Mouse (Mus musculus): ENCODE measurements around the gene Gsk3a. TPM values are rescaled to one million over a fixed set of nuclear protein-coding genes. Genes with fewer than 3 reads are reported as not detected.

Gsk3a gene
- polyA plus RNA-seq, 1 experiment from 2014 or later, result 15.7 TPM

DNA sequence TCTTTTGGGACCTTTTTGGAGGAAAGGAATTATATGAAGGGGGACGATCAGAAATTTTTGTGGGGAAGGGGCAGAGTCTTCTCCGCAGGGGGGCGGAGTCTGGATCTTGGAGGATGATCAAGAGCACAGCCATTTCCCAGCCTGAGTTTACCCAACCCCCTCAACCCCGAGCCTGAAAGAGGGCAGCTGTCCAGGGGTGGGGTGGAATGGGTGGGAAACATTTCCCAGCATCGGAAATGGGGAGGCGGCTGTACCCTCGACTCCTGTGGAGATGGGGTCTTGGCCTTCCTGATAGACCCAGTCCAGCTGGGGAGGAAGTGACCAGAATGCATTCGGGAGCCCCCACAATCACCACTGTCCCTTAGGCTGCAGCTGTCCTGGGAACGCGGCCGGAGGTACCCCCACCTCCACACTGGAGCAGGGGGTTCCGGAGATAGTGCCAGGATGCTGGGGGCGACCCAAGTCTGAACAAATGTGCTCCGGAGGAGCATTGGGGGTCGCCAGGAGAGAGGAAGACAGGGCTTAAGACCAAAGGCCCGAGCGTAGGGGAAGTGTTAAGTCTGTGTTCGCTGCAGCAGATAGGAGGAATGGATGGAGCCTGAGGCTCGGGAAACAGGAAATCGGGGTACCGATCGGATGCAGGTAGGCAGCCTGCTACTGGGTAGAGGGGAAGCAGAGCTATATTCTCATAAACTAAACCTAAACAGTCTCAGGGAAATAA is 13.6 kb upstream of the Gsk3a start:
- peak overlapping the region; percentile 94 for H3K4me2 ChIP-seq (replicated peaks; ENCODE audit: low read depth, low read length)
- WGBS, result 1% methylated on average over 22 of the region's 22 CpGs
- peak; percentile 10 for ATAC-seq (ENCODE audit: low FRiP score, low TSS enrichment)
- H3K27ac ChIP-seq (ENCODE audit: low read depth, low read length), result peak overlapping the region; percentile 99
- H3K4me1 ChIP-seq (ENCODE audit: control insufficient read depth, insufficient read depth, low read length), result peaks cover 32% of the 10 kb centered on the region
- peaks cover 2% of the 10 kb centered on the region; the same call in 1 of the 2 replicates for H3K36me3 ChIP-seq (ENCODE audit: control insufficient read depth, insufficient read depth, low read length)
- no peaks in the 10 kb centered on the region for H3K9me3 ChIP-seq (ENCODE audit: control insufficient read depth, low read length)
- peak overlapping the region; percentile 73 for H3K4me3 ChIP-seq (ENCODE audit: low read length)
- H3K27me3 ChIP-seq (ENCODE audit: control insufficient read depth, insufficient read depth, low read length), result no peaks in the 10 kb centered on the region
- H3K9ac ChIP-seq (ENCODE audit: low read depth, low read length), result peak overlapping the region; percentile 90

DNA sequence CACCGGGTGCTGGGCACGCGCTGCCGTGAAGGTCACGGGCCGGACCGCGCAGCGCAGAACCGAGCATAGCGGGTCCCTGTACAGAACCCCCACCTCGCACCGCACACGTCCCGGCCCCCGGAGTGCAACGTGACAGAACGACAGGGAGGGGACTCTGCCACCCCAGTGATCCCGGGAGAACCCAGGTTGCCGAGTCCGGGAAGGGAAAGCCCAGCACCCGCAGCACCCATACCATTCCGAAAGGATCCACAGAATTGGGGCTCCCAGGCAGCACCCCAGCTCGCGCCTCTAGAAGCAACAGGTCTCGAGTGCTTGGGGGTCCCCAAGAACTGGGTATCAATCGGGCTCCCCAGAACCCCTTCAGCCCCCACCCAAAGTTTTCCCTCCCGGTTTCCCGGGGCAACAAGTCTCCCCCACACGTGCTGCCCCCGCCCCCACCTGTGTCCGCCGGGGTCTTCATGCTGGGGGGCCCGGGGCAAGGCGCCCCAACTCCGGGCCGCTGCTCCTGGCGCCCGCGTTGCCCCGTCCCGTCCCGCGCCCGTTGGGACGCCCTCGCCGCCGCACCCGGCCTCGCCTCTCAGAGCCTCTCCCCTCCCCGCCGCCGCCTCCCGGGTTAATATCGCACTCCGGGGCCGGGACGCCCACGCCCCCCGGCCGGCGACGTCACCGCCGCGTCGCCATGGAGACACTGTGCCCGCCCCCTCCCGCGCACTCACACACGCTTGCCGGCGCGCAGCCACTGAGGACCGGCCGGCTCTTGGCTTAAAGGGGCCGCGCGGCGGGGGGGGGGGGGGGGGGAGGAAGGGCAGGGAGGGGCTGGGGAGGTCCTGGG is 12.7 kb upstream of the Gsk3a start, which contains the start of gene Erf:
TSS of gene Erf (minus strand) at position 621 of the 832 bp plus-strand sequence.
- Histone ChIP-seq H3K4me2 (replicated peaks; ENCODE audit: low read depth, low read length) (peak within 1 kb of the TSS; percentile 94), H3K27ac (ENCODE audit: low read depth, low read length) (peak within 1 kb of the TSS; percentile 99), H3K9ac (ENCODE audit: low read depth, low read length) (peak within 1 kb of the TSS; percentile 90), H3K9me3 (ENCODE audit: control insufficient read depth, low read length) (no peaks in the 10 kb centered on the region), H3K4me3 (ENCODE audit: low read length) (peak within 1 kb of the TSS; percentile 73), H3K36me3 (ENCODE audit: control insufficient read depth, insufficient read depth, low read length) (peaks cover 10% of the 10 kb centered on the region), H3K4me1 (ENCODE audit: control insufficient read depth, insufficient read depth, low read length) (peaks cover 36% of the 10 kb centered on the region), H3K27me3 (ENCODE audit: control insufficient read depth, insufficient read depth, low read length) (no peaks in the 10 kb centered on the region)
- under 1% methylated on average over 71 of the region's 81 CpGs for WGBS
- ATAC-seq (ENCODE audit: low FRiP score, low TSS enrichment), result peak; percentile 78

DNA sequence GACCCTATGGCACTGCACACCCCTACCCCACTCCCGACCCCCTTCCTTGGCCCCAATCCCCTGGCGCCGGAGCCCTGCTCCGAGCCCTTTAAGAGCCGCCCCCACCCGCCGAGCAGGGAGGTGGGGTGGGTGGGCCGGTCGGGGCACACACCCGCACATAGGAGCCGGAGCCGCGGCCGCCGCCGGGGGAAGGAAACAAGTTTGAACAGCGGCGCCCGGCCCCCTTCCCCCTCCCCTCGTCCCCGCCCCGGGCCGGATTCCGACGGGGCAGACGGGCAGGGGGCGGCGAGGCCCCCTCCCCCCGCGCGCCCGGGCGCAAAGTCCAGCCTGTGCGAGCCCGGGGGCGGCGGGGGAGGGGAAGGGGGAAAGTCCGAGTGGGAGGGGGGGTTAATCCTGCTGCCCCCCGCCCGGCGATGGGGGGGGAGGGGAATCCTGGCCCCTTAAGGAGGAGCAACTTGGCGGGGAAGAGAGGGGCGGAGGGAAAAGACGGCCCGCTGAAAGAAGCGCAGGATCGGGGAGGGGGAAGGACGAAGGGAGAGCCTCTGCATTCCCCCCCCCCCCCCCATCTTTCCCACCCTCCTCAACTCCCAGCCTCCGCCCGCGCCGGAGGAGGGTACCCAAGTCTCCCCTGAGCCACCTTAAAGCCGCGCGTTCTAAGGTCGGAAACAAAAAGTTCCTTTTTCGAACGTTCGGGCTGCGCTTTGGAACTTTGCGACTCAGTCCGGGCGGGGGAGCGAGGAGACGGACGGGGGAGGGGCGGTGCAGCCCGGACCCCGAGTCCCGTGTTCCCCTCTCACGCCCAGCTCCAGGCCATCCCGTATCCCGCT is 11.9 kb upstream of the Gsk3a start:
- ATAC-seq (ENCODE audit: low FRiP score, low TSS enrichment), result peak; percentile 65
- Histone ChIP-seq H3K4me2 (replicated peaks; ENCODE audit: low read depth, low read length) (peak overlapping the region; percentile 94), H3K9me3 (ENCODE audit: control insufficient read depth, low read length) (no peaks in the 10 kb centered on the region), H3K4me3 (ENCODE audit: low read length) (peak overlapping the region; percentile 73), H3K9ac (ENCODE audit: low read depth, low read length) (peak overlapping the region; percentile 90), H3K27ac (ENCODE audit: low read depth, low read length) (peak overlapping the region; percentile 99), H3K27me3 (ENCODE audit: control insufficient read depth, insufficient read depth, low read length) (no peaks in the 10 kb centered on the region), H3K36me3 (ENCODE audit: control insufficient read depth, insufficient read depth, low read length) (peaks cover 19% of the 10 kb centered on the region), H3K4me1 (ENCODE audit: control insufficient read depth, insufficient read depth, low read length) (peaks cover 44% of the 10 kb centered on the region)
- 1% methylated on average over 30 of the region's 73 CpGs for WGBS

DNA sequence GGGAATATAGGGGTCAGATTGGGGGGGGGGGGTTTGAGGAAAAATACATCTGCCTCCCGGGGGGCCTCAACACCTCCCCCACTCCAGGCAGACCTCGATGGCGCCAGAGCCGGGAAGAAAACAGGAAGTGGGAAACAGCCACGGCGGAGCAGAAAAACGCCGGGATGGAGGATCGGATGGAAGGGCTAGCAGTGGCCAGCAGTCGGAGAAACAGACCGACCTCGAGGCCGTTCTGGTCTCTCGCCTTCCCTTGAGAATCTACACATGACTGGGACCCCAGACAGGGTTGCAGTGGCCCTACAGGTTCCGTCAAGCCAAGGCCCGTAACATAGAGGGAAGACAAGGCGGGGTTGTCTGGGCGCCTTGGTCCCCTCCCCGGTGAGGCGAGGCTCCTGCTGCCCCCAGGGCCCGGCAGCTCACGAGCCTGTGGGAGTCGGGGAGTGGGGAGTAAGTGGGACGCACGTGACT is 11.2 kb upstream of the Gsk3a start:
- ATAC-seq (ENCODE audit: low FRiP score, low TSS enrichment), result peak; percentile 20; the same call in 1 of the 2 replicates

DNA sequence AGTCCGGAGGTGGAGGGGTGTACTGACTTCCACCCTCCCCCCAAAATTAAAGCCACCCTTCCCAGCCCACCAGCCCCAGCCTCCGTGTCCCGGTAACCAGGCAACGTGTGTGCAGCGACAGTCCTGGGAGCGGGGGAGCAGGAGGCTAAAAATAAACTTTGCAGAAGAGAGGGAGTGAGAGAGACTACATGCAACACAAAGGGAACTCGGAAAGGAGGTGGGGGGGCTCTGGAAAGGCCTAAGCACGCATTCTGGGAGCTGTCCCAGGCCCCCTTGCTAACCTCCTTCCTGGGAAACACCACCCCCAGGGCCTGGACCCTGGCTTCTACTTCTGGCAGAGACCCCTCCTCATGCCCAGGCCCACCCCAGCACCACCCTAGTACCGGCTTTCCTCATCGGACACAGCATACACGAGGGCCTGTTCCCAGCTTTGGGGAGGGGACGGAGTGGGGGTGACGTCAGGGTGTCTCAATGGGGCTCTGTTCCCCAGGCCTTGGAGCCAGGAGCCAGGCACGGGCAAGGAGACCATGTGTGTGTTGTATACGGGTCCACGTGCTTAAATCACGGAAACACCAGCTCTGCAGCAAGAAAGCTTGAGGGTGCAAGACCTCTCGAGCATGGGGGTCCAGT is 10.5 kb upstream of the Gsk3a start:
- under 1% methylated on average over 18 of the region's 18 CpGs for WGBS
- peaks cover 47% of the 10 kb centered on the region for H3K4me1 ChIP-seq (ENCODE audit: control insufficient read depth, insufficient read depth, low read length)
- H3K4me2 ChIP-seq (replicated peaks; ENCODE audit: low read depth, low read length), result peak overlapping the region; percentile 94
- no peaks in the 10 kb centered on the region for H3K27me3 ChIP-seq (ENCODE audit: control insufficient read depth, insufficient read depth, low read length)
- ATAC-seq (ENCODE audit: low FRiP score, low TSS enrichment), result peak; percentile 8; the same call in 1 of the 2 replicates
- H3K36me3 ChIP-seq (ENCODE audit: control insufficient read depth, insufficient read depth, low read length), result peaks cover 32% of the 10 kb centered on the region
- peak overlapping the region; percentile 73 for H3K4me3 ChIP-seq (ENCODE audit: low read length)
- no peaks in the 10 kb centered on the region for H3K9me3 ChIP-seq (ENCODE audit: control insufficient read depth, low read length)
- H3K9ac ChIP-seq (ENCODE audit: low read depth, low read length), result peak overlapping the region; percentile 90
- H3K27ac ChIP-seq (ENCODE audit: low read depth, low read length), result peak overlapping the region; percentile 99

More for the DNA sequence above, 11.2 kb upstream of the Gsk3a start:
- peak overlapping the region; percentile 90 for H3K9ac ChIP-seq (ENCODE audit: low read depth, low read length)
- H3K4me2 ChIP-seq (replicated peaks; ENCODE audit: low read depth, low read length), result peak overlapping the region; percentile 94
- H3K27ac ChIP-seq (ENCODE audit: low read depth, low read length), result peak overlapping the region; percentile 99
- H3K27me3 ChIP-seq (ENCODE audit: control insufficient read depth, insufficient read depth, low read length), result no peaks in the 10 kb centered on the region
- peak overlapping the region; percentile 73 for H3K4me3 ChIP-seq (ENCODE audit: low read length)
- WGBS, result under 1% methylated on average over 22 of the region's 25 CpGs
- H3K4me1 ChIP-seq (ENCODE audit: control insufficient read depth, insufficient read depth, low read length), result peaks cover 47% of the 10 kb centered on the region
- H3K36me3 ChIP-seq (ENCODE audit: control insufficient read depth, insufficient read depth, low read length), result peaks cover 25% of the 10 kb centered on the region
- H3K9me3 ChIP-seq (ENCODE audit: control insufficient read depth, low read length), result no peaks in the 10 kb centered on the region

DNA sequence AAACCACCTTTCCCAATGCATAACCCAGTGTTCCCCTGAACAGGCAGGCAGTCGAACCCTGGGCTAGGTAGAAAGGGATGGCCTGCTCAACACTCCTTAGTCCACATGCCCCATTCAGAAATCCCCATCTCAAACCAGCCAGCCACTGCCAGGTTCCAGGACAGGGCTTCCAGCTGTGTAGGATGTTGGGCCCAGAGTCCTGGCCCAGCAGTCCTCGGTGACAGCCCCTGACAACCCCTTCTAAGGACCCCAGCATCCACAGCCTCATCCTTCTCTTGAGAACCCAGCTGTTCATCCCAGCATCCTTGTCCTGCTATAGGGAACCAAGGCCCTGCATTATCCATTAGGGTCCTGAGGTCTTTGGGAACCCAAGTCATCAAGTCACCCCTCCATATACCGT is 9.8 kb upstream of the Gsk3a start:
- ATAC-seq (ENCODE audit: low FRiP score, low TSS enrichment), result no peak
- peak overlapping the region; percentile 90 for H3K9ac ChIP-seq (ENCODE audit: low read depth, low read length)
- 10% methylated on average over 3 of the region's 3 CpGs for WGBS
- peak overlapping the region; percentile 99 for H3K27ac ChIP-seq (ENCODE audit: low read depth, low read length)
- H3K9me3 ChIP-seq (ENCODE audit: control insufficient read depth, low read length), result no peaks in the 10 kb centered on the region
- peak overlapping the region; percentile 73 for H3K4me3 ChIP-seq (ENCODE audit: low read length)
- H3K27me3 ChIP-seq (ENCODE audit: control insufficient read depth, insufficient read depth, low read length), result no peaks in the 10 kb centered on the region
- peaks cover 38% of the 10 kb centered on the region for H3K36me3 ChIP-seq (ENCODE audit: control insufficient read depth, insufficient read depth, low read length)
- H3K4me1 ChIP-seq (ENCODE audit: control insufficient read depth, insufficient read depth, low read length), result peaks cover 47% of the 10 kb centered on the region
- peak overlapping the region; percentile 94 for H3K4me2 ChIP-seq (replicated peaks; ENCODE audit: low read depth, low read length)

DNA sequence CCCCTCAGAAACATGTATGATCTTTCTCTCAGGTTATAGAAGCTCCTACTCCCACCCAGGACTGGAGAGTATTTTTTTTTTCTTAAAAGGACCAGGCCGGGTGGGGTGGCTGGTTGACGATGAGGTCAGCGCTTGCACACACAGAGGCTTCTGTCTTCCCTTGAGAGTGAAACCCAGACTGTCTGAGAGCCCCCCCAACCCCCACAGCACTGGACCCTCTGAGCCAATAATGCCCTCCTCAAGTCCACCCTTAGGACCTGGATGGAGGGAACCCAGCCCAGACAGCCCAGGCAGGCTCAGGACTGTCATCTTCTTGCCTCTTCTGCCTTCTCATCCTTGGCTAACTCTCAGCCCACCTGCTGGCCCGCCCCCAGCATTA is 9.1 kb upstream of the Gsk3a start:
- Histone ChIP-seq H3K4me2 (replicated peaks; ENCODE audit: low read depth, low read length) (peak overlapping the region; percentile 94), H3K36me3 (ENCODE audit: control insufficient read depth, insufficient read depth, low read length) (peaks cover 41% of the 10 kb centered on the region), H3K4me1 (ENCODE audit: control insufficient read depth, insufficient read depth, low read length) (peaks cover 44% of the 10 kb centered on the region), H3K27me3 (ENCODE audit: control insufficient read depth, insufficient read depth, low read length) (no peaks in the 10 kb centered on the region), H3K27ac (ENCODE audit: low read depth, low read length) (peak overlapping the region; percentile 99; the same call in 1 of the 2 replicates), H3K4me3 (ENCODE audit: low read length) (peak overlapping the region; percentile 73), H3K9ac (ENCODE audit: low read depth, low read length) (peak overlapping the region; percentile 90), H3K9me3 (ENCODE audit: control insufficient read depth, low read length) (no peaks in the 10 kb centered on the region)
- WGBS, result 25% methylated on average over 4 of the region's 4 CpGs
- ATAC-seq (ENCODE audit: low FRiP score, low TSS enrichment), result no peak

All from kidney, embryonic 14.5 days (tissue).